Mouse (Mus musculus) induced T-regulatory cell, adult 2 months (primary cell): ENCODE data around the gene Vax1.

Experiments used
- DNase-seq: peaks from one replicate; pipeline ENCODE4 v3.0.0-alpha.2; 2012; ENCODE audit warnings: low read depth

Vax1 gene

DNA sequence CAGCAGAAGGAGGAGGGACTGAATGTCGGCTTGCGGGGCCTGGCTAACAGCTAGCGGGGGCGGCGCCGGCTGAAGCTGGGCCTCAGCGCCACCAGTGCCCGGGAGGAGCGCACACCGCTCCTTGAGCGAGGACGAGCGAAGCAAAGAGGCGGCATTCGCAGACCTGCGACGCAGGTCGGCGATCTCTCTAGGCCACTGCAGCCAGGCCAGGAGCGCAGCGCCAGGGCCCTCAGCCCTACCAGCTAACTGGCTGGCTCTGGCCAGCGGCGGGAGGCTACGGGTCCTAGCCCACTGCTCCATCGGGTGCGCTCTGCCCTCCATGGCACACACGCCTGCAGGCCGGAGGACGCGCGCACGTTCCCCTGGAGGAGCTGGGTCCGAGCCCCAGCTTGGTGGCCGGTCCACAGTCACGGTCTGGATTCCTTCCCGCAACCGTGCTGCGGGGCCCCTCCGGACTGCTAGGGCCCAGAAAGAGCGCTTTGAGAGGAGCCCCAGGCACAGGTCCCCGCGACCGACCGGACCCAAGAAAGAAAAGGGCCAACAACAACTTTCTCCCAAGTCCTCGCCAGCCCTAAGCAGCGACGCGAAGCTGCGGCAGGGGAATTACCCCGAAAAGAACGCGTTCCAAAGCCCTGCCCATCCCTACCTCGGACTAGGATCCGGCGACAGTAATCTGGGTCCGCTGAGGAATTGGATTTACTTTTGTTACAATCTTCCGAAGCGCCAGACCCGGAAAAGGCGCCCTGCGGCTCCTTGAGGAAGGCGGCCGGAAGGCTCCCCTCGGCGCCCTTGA is 517 bp downstream of the Vax1 start:
- DNase-seq, result no peak

DNA sequence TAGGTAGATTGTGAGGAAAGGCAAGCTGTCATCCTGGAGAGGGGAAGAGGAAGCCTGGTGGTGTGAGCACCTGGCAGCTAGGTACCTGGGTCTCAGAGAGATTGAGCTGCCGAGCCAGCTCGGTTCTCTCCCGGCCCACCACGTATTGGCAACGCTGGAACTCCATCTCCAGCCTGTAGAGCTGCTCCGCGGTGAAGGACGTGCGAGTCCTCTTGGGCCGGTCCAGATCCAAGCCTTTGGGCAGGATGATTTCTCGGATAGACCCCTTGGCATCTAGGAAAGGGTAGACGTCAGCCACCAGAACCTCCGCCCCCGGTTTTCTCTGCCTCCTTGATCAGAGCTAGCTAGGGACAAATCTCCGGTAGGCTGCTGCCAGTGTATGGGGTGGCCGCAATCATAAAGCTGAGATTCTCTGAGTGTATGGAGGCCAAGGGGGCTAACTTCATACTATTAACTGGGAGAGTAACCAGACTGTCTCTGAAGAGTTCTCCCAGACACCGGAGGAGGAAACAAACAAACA is 1.4 kb downstream of the Vax1 start:
- no peak for DNase-seq

DNA sequence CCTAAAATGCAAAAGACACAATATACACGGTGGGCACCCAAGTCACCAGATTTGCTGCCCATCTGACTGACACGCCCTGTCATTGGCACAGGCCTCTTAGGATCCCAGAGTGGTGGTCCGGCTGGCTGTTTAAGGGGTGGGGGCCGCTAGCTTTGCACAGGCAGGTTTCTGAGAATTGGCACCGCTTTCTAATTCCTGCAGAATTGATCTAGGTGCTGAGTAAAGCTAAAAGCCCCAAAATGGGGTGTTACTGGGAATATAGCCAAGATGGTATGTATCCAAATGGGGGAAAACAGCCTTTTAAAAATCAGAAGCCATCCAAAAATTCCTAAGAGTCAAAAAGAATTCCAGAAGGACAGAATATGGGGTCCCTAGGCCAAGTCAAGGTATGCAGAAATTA is 2.0 kb downstream of the Vax1 start:
- DNase-seq, result no peak

DNA sequence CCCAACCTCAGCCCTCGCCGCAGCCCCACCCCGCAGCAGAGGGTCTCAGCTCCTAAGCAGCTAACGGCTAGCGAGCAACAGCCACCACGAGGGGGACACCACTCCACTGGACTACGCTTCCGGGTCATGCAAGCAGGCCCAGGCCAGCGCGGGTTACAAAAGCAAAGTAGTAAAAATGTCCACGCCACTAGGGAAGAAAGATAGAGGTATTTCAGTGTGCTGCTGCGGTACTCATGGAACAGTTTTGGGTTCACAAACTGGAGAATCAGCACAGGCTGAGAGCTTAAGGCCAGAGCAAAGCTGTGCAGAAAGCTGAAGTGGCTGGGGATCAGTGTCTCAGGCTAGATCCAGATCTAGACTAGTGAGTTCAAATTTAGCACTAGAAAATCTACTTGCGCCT is 3.0 kb downstream of the Vax1 start:
- no peak for DNase-seq

DNA sequence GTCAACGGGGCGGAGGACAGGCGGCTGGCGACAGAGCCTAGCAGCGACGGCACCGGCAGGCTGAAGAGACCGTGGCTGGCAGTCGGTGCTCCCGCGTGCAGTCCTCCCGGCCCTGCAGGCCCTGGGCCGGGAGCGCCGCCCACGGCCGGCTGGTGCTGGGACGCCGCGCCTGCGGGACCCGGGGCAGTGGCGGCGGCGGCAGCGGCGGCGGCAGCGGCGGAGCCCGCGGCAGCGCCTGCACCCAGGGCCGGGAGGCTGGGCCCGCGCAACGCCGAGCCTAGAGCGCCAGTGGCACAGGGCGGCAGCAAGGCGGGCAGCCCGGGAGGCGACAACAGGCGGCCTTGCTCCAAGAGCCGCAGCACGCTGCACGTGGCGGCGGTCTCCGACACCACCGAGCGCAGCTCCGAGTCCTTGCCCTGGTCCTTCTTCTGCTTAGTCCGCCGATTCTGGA is 3.5 kb downstream of the Vax1 start:
- no peak for DNase-seq

DNA sequence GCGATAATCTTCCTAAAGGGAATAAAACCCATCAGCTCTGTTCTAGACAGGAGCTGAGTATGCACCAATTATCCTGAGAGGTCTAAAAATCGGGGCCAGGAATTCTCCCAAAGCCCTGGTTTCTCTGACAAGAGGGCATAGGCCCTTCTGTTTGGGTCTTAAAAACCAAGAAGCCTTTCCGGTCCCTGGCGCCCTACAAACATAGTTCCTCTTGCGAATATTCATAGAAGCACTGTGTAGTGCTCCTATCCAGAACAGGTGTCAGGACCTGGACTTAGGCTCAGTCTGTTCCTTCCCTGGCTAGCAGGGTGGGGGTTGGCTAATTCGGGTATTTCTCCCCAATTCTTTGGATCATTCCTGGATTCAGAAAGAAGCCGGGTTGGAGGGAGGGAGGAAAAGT is 4.3 kb downstream of the Vax1 start:
- DNase-seq, result no peak

DNA sequence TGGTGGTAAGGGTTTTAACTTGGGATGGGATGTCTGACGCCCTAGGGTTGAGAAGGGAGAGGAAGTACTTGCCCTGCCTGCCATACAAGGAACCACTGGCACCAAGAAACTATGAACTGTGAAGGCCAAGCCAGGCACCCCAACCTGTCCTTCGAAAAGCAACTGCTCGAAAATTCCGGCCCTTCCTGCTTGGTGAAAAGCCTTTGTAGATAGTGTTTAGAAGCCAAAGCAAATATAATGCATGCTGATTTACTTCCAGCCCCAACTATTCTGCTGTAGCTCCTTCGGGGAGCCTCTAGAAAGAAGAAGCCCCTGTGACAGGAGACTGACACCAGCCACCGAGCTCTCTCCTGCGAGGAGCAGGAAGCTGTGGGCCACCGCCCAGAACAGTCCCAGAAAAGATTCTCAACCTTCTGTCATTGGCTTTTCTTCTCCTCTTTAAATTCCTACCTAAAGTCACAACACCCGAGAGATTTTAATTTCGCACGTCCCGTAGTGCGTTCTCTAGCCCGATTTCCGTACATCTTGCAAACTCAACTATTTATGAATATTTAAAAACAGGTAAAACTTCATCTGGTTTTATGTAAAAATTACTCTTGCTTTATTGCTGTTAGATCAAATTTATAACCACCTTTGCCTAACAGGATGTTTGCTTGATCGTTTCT is 4.8 kb downstream of the Vax1 start:
- DNase-seq, result no peak

DNA sequence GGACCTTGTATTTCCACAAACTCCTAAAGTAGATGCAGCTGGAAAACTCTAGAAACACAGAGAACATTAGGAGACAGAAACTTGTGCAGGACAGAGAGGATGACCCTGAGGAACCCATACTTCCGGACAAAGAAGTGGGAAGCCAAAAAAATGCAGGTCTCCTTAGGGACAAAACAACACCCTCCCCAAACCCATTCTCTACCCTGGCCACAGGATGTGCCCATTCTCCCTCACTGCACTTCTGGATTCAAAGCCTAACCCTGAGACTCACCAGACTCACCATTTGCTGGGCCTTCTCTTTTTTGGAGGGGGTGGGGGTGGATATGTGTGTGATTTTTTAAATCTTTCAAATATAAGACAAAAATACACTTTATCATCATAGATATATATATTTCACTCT is 5.7 kb downstream of the Vax1 start:
- DNase-seq, result no peak

DNA sequence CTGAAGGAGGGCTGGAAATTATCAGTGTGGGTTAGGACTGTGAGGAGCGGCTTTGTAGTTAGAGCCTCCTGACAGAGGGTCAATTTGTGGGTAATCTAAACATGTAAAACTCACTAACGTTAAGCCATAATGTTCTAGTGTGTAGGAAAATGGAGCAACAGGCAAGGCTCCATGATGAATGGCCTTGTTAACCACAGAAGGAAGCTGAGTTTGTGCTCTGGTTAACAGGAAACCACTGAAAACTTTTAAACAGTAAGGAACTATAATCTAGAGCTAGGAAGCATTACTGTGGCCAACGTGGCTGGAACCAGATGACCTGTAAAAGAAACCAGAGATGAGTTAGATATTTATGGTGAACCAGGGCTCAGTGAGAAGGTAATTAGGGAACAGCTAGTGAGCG is 13.2 kb downstream of the Vax1 start:
- no peak for DNase-seq

DNA sequence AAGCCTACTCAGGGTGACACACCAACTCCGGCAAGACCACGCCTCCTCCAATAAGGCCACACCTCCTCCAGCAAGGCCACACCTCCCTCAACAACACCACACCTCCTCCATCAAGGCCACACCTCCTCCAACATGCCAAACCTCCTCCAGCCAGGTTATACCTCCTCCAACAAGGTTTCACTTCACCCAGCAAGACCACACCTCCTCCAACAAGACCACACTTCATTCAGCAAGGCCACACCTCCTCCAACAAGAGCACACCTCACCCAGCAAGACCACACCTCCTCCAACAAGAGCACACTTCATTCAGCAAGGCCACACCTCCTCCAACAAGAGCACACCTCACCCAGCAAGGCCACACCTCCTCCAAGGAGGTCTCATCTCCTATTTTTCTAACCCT is 15.7 kb downstream of the Vax1 start:
- no peak for DNase-seq

DNA sequence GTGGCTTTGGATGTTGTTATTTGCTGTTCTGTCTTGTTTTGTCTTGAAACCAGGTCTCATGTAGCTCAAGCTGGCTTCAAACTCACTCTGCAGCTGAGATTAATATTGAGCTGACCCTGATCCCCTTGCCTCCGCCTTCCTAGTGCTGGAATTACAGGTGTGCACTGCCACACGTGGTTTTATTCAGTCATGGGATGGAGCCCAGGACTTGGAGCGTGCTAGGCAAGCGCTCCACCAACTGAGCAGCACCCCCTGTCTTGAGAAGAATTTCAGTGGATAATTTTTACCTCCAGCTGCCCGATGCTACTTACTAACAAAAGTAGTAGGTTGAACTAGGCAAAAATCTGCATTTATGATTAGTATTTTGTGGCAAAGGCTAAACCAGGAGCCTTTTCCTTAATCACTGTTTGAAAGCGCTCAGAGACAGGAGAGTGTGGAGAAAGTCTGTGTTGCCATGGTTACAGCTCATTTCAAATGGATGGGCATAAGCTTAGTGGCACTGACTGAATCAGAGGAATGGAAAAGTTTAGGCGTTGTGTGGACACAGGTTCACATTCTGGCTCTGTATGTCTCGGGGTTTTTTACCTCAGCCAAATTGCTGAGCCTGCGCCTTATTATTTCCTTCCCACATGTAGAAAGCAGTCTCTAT is 24.2 kb downstream of the Vax1 start:
- no peak for DNase-seq

DNA sequence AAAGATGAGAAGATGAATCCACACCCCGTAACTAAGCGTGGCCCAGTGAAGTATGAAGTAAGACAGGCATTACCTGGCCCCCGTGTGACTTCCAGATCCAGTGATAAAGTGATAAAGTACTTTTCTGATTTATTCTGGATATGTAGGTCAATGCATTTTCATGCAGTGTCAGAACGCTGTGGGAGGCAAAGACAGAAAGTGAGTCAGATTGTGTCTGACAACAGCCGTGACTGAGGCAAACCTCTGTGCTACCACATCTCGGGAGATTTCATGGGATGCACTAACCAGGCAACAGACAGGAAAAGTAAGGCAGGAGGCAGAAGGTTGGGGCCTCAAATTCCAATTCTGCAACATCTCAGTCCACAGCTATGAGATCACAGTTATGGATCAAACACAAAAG is 24.8 kb downstream of the Vax1 start:
- DNase-seq, result no peak

DNA sequence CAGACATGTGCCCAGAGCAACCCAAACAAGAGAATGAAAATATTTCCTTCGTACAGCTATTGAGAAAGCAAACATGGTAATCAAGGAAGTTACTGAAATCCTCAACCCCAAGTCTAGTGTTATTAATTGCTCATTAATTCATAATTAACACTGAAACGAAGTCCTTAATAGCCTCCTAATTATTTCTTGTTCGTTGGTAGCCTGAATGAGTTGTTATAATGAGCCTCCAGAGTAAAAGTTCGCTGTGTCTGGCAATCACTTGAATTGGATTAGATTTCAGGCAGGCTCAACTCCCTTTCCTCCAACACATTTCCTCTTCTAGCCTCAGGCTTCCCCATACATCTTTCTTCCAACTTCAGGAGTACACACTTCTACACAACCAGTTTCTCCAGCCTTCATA is 27.6 kb downstream of the Vax1 start:
- no peak for DNase-seq

DNA sequence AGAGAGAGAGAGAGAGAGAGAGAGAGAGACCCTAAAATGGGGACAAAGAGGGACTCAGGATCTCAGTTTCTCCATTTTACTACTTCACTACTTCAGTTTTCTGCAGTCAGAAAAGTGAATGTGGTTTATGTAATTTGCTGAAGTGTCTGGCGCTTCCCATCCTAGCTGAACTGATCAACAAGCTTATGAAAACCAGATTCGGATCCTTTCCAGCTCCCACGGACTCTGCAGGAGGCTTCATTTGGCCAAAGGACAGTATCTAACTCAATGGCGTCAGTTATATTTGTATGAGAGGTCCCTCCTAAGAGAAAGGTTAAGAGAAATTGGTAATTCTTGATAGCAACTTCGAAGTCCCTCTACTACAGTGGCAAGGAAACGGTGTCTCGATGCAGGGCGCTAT is 34.5 kb downstream of the Vax1 start:
- no peak for DNase-seq

DNA sequence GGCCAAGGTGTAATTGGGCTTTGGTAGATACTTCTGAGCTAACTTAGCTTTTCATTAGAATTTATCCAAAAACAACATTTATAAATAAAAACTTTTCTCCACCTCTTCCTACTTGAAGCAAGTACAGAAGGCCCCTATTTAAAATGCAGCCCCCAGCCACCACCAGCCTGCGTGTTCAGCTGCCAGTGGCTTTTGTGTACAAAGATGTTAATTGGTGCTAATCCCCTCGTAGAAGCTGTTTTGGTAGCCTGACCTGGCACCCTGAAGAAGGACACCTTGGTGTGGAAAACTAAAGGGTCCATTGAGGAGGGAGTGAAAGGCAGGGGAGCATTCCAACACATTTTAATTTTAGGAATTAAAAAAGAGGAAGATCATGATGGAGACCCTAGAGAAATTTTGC is 34.9 kb downstream of the Vax1 start:
- no peak for DNase-seq

DNA sequence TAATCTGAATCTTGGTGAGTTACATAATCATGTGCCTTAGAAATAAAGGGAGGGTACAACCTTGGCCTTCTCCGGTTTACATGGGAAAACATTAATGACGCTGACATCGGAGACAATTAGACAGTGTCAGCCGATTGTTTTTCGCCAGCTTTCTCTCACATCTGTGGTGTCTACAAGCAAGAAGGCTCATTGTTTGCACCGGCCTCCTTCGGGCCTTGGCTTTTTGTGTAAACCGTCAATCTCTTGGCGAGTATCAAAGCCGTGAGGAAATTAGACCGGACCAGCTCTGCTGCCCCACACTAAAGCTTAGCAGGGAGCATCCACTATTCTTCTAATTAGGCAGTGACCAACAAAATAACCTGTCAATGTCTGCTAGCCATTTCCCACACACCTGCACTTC is 36.7 kb downstream of the Vax1 start:
- no peak for DNase-seq

DNA sequence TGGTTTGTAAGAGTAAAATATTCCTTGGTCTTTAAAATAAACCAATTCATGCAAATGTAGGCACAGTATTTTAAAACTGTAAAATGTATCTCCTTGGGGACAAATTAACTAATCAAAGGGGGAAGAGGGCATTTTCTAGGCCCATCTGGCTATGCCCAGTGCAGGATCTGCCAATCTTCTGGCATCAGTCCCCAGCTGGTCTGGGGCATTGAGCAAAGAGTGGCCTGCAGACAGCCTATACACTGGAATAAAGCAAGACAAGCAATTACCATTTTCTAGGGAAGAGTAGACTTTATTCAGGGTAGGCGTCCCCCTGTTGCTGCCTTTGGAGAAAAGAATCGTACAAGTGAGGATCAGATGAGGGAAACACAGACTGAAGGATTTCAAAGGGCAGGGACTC is 40.2 kb downstream of the Vax1 start:
- DNase-seq, result no peak

DNA sequence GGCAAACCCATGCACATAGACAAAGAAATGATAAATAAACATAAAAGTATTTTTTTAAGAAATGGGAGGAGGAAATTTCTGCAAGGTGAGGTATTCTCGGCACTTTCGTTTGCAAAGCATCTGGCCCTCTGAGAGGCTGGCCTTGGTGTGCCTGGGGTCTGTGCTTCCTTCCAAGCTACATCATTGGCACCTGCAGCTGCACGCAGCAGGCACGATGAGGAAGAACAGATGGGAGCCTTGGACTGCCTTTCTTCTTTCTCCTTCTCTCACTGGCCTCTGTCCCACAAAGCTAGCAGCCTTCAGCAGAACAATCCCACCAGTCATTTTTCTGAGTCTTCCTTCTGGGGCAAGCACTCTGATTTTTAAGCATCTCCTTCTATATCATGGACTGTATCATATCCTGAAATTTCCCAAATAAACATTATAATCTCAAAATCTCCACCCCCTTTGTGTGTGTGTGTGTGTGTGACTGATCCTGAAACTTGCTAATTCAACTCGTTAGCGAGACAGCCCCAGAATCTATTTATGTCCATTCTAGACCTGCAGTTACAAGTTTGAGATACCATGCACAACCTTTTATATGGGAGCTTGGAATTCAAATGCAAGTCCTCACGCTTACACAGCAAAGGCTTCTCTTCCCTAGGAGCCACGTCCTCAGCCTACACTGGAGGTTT is 41.2 kb downstream of the Vax1 start:
- no peak for DNase-seq

DNA sequence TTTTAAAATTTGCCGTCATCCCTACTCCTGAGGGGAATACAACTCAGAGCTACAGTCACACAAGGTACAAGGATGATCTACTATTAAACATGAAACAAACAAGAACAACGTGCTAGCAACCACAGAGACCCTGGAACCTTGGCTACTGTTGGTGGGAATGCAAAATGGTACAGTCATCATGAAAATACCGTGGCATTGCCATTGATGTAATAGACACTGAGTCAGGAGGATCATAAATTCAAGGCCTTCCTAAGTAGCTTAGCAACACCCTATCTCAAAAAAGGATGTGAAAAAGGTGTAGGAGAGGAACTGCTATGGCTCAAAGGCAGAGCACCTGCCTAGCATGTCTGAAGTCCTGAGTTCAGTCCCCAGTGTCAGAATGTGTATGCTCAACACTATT is 42.4 kb downstream of the Vax1 start:
- no peak for DNase-seq
